Mouse (Mus musculus) spleen, adult 12 weeks (tissue): ENCODE data around the gene Polr1d.

Experiments used
- DNase-seq: peaks from one replicate; pipeline ENCODE4 v3.0.0; 2022; ENCODE audit warnings: low spot score

The Polr1d gene

GRCm38 (mm10) chr5:147055572-147056245 is 21.1 kb upstream of the Polr1d start:
- no peak for DNase-seq

- DNase-seq: no peak
Observed at GRCm38 (mm10) chr5:147056712-147057290, 20.0 kb upstream of the Polr1d start.

GRCm38 (mm10) chr5:147057626-147058414 is 19.0 kb upstream of the Polr1d start:
- DNase-seq: no peak

GRCm38 (mm10) chr5:147058661-147059060 is 18.2 kb upstream of the Polr1d start:
- no peak for DNase-seq

GRCm38 (mm10) chr5:147059319-147059718 is 17.5 kb upstream of the Polr1d start:
- DNase-seq: no peak

- DNase-seq: no peak
Observed at GRCm38 (mm10) chr5:147060024-147060423, 16.8 kb upstream of the Polr1d start.

GRCm38 (mm10) chr5:147063215-147063661 is 13.6 kb upstream of the Polr1d start:
- no peak for DNase-seq

- no peak for DNase-seq
Observed at GRCm38 (mm10) chr5:147066129-147066528, 10.7 kb upstream of the Polr1d start.

GRCm38 (mm10) chr5:147066965-147067364 is 9.9 kb upstream of the Polr1d start:
- DNase-seq: no peak

- DNase-seq: no peak
Observed at GRCm38 (mm10) chr5:147068876-147069275, 8.0 kb upstream of the Polr1d start.

GRCm38 (mm10) chr5:147070791-147071516 is 5.9 kb upstream of the Polr1d start:
- DNase-seq: no peak

GRCm38 (mm10) chr5:147071886-147072285 is 5.0 kb upstream of the Polr1d start:
- no peak for DNase-seq

GRCm38 (mm10) chr5:147073805-147074204 is 3.0 kb upstream of the Polr1d start:
- no peak for DNase-seq

GRCm38 (mm10) chr5:147075103-147076025 is 1.5 kb upstream of the Polr1d start:
- no peak for DNase-seq

- peak; percentile 93 for DNase-seq
Observed at GRCm38 (mm10) chr5:147076026-147076798, 638 bp upstream of the Polr1d start, which contains the start of gene Lnx2. Gene Lnx2, minus strand, starts transcription at chr5:147076586.

GRCm38 (mm10) chr5:147077305-147078034 is 620 bp downstream of the Polr1d start:
- DNase-seq: peak; percentile 91

GRCm38 (mm10) chr5:147078110-147078900 is 1.5 kb downstream of the Polr1d start:
- no peak for DNase-seq

GRCm38 (mm10) chr5:147085201-147085894 is 8.5 kb downstream of the Polr1d start:
- DNase-seq: no peak
